Mouse (Mus musculus) thymus, postnatal 25 days (tissue): ENCODE data around the gene Cenpm.

Experiments used
- DNase-seq: peaks from one replicate; pipeline ENCODE4 v3.0.0; 2022

Cenpm gene

DNA sequence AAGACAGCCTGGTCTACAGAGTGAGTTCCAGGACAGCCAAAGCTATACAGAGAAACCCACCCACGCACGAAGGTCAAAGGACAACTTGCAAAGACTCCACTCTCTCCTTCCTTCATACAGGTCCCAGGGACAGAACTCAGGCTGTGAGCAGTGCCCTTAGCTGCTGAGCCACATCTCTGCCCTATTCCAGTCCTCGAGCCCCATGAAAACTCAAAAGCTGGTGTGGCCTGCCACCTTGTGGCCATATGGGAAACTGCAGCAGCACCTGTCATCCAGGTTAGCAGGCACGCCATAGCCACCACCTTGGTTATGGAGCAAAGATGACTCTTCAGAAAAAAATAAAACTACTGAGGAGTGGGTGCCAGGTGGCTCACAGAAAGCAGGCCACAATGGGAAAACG is 8.0 kb downstream of the Cenpm start:
- DNase-seq = peak; percentile 87

DNA sequence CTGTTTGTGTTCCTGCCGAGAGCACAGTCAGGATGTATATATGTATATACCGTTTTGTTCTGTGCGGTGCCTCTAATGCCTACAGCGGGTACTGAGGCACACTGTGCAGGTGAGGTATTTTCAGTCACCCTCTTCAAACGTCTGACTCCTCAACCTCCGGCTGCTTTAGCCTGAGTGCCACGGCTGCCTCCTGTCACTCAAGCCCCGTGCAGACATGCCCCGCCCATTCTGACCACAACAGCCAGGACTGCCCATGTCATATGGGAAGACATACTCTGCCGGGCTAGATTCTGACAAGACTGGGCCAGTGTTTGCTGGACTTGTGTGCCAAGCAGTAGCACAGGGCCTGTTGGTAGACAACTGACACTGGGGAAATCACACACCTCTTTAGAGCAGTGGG is 8.9 kb downstream of the Cenpm start:
- no peak for DNase-seq

DNA sequence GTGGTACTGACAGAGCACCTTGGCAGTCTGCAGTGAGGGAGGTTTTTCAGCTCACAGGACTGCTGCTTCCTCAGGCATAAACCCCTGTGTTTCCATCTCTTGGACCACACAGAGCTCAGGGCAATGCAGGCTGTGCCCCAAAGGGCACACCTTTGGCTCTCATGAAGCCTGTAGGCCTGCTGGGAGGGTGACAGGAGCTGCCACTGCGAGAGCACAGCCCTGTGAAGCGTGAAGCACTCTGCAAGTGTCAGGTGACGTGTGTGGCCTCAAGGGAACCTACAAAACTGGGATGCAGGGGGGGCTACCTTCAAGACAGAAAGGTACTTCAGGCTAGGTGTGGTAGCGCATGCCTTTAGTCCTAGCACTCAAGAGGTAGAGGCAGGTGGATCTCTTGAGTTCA is 11.9 kb downstream of the Cenpm start:
- DNase-seq = no peak

DNA sequence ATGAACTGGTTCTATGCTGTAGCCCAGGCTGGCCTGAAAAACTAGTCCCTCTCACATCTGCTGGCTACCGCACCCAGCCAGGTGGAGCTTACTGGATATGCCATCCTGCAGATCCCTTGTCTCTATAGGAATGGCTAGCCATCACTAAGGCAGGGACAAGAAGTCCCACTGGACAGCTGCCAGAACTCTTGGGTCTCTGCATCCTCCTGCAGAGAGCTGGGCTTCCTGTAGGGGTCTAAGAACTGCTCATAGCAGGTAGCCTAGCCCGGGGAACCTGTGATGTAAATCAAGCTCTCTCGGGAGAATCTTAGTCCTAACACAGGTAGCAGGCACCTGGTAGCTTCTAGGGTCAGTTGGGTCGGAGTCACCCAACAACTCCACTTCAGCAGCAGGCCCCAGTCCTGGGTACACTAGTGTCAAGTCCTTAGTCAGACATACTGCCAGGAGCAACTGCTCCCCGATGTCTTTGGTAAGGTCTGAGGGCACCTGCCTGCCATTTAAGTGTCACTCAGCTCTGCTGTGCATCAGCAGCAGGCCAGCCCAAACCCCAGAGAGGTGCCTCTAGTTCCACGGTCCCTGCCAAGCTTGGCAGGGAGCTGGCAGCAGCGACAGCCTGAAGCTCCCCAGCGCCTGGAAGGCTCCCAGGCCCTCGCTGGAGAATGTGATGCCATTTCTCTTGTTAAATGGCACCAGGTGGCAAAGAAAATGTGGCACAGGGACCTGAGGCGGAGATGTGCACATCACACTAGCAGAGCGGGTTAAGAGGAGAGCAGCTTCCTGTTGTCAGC is 12.8 kb downstream of the Cenpm start:
- no peak for DNase-seq

GRCm38 (mm10) chr15:82231100-82231499 is 13.4 kb downstream of the Cenpm start:
- no peak for DNase-seq

- DNase-seq = no peak
These were observed 14.4 kb downstream of the Cenpm start for GRCm38 (mm10) chr15:82230098-82230611.

GRCm38 (mm10) chr15:82229542-82230045 is 15.0 kb downstream of the Cenpm start:
- DNase-seq = no peak

- no peak for DNase-seq
These were observed 18.8 kb downstream of the Cenpm start for GRCm38 (mm10) chr15:82225769-82226168.

DNA sequence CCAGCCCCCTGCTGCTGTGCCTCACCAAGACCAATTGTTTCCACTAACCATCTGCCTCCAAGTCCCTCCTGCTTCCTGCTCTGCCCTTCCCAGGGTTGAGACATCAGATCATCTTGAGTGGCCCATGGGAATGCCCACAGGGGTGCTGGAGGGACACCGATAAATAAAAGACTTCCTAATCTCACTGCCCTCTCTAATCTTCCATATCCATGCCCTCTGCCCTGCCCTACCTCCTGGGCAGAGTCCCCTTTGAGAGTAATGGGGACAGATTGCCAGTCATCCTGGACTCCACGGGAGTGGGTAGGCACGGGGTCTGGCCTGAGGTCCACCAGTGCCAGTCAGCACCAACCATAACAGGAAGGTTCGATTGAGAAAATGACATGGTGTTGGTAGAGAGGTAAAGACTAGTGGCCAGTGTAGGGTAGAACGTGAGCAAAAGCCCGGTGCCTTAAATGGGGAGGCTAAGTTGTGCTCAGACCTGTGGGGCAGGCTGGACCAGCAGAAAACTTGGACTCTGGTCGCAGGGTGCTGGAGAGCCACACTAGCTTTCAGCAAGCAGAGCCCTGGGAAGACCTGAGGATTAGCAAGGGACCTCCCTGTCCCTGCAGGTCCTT is 19.8 kb downstream of the Cenpm start:
- no peak for DNase-seq

DNA sequence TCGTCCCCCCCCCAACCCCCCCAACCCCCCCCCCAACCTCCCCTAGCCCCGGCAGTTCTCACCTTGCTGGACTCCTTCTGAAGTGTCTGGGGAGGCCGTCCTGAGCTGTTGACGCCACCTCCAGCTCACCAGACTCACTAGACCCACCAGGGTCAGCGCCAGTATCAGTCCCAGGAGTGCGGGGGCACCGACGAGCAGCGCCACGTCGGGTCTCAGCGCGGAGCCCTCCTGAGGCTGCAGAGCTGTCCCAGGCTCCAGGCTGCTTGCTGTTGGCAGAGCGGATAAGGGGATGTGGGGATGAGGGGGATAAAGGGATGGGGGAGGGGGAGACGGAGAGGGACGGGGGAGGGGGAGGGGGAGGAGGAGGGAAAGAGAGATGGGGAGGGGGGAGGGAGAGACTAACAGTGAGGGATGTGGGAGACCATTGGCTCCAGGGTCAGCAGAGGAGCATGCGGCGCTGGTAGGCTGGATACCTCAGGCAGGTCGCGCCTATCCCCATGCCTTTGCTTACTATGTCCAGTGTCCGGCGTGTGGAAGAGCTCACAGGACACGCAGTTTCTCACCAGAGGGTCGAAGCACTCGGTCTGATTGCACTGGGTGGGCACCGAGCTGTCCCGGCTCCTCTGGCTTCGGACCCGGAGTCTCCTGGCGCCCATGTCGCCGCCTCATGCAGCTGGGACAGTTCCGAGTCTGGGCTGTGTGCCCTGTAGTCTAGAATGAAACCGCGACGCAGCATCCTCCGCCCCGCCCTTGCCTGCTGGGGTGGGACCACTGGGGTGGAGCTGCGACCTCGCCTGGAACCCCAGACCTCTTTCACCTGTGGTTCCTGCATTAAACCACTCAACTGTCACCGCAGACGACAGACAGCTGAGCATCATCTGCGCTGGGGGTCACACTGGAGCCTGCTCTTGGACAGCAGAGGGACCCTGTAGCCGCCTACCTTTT is 20.6 kb downstream of the Cenpm start, which contains the start of gene Tnfrsf13c:
TSS of gene Tnfrsf13c (minus strand) at position 713 of the 945 bp plus-strand sequence.
- DNase-seq = peak; percentile 54

DNA sequence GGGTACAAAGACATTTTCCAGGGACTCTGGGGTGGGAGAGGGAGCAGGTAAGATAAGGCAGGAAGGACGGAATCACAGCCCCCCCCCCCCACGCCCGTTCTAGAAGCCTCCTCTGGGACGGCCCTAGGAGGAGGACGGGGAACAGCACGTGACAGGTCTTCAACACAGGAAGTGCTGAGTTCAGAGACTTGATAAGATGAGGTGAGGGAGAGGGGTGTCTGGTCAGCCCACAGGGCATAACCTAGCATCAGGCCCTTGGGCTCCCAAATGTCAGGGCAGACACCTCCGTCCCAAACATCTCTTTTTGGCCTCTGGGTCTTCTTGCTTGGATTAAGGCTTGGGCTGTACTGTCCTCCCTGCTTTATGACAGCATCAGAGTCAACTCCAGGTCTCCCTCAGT is 21.3 kb downstream of the Cenpm start:
- DNase-seq = no peak

DNA sequence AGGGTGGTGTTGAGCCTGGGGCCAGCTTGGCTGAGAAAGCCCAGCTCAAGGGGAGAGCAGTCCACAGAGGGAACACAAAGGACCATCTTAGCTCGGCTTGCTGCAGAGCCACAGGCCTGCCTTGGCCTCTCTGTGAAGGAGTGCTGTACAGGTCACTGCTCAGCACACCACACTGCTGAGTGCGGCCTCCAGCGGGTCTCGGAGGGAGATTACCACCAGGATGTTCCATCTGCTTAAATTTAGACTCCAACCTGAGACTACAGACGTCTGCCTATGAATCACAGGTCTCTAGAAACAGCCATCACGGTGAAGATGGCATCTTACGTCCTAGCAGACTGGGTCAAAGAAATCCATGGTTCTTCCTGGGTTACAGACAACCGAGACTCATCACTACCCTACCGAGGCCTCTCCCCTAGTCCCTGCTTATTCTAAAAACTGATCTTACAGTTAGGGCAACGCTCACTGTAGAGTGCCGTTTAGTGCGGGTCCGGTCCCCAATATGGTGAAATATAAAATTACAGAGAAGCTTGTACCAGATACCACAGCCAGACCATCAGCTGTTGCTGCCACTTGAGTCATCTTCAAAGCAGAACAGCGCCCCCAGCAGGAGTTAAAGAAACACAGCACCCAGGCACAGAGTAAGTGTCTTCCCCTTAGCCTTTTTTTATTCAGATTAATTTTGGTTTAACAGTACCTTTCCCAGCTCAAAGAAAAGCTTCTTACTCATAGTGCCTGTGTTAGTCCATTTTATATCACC is 23.3 kb downstream of the Cenpm start:
- no peak for DNase-seq

- DNase-seq = no peak
These were observed 24.4 kb downstream of the Cenpm start for GRCm38 (mm10) chr15:82220003-82220675.

- DNase-seq = no peak
These were observed 25.5 kb downstream of the Cenpm start for GRCm38 (mm10) chr15:82218778-82219666.

DNA sequence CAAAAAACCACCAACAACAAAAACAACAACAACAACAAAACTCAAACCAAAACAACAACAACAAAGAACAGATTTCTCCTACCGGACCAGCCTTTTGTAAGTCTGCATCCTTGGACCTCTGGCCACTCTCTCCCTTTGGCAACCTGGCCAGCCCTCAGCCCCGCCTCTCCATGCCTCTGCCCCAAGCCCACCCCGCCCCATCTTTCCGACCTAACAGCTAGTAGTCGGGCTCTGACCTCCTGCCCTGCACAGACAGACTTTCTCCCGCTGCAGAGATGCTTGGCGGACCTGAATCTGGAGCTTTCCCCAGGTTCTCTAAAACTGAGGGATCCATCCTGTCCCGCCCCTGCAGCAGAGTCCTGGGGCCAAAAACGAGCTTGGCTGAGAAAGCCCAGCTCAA is 26.6 kb downstream of the Cenpm start:
- no peak for DNase-seq

DNA sequence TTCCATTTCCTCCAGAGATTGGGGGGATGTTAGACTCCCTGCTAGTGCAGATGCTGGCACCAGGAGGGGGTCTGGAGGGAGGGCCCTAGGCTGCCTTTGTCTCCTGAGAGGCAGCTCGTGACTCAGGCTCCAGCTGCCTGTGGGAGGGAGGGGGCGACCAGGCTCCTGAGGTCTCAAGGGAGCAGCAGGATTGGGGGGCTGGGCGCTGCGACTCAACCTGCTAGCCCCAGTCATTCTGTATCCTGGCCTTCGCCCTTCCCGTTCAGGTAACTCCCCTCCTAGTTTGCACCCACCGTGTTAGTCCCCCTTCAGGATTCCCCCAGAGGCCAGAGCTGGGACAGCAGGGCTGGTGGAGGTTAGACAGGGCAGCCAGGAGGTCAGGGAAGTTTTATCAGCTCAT is 27.5 kb downstream of the Cenpm start:
- no peak for DNase-seq

DNA sequence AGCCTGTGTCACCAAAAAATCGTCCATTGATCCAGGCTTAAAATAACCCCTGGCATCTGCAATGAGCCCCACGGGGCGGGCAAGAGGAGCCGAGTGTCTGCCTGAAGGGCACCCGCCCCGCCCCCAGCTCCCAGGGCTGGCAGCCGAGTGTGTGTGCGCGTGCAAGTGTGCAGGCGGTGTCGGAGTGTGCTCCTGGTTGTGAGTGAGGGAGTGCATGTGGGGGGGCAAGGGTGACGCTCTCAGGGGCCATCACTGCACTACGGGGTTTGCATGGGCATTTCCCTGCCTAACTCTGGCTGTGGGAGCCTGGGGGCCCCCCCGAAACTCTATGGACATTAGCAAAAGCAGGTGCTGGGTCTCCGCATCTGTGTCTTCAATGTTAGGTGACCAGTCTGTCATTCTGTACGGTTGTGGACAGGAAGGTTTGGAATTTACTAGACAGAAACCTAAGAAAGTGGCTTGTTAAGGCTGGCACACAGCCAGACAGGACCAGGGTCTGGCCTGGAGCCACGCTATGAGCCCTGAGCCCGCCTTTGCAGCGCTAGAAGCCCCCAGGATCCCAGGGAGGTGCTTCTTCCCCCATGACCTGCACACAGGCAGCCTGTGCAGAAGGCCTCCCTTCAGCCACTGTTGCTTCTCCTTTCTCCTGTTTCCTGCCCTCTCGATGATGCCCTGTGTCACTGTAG is 28.3 kb downstream of the Cenpm start:
- DNase-seq = no peak

DNA sequence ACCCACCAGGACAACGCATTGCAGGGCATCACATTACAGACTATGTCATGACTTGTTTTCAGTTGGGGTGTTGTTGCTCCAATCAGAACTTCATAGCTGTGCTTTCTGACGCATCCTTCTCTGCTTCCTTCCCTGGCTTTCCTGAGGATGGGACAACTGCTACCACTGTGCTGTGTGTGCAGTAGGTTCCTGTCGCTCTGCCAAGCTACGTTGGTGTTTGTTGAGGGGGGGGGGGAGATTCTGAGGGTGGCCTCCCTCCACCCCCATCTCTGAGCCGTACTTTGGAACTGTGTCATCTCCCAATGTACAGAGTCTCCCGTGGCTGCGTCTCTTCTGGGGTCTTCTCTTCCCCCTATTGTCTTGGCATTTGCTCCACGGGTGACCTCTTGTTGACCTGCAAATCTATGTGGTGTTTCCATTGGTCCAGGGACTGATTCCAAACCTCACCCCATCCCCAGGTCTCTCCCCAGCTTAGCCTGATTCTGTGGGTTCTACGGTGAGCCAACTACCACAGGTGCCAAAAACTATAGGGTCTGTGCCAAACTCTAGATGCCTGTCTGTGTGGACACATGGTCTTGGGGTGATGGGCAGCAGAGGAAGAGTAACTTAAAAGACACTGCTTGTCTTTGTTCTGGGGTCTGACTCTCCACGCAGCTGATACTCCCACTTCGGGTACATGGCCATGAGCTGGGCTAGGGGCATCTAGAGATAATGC is 29.1 kb downstream of the Cenpm start:
- DNase-seq = no peak

- DNase-seq = no peak
These were observed 31.3 kb downstream of the Cenpm start for GRCm38 (mm10) chr15:82213222-82213621.
